Mouse (Mus musculus): ENCODE results near the gene Jag1. TPM values are rescaled to one million over a fixed set of nuclear protein-coding genes. Genes with fewer than 3 reads are reported as not detected.

The Jag1 gene
- 16.3 and 17.7 TPM in 2 replicates for polyA plus RNA-seq (2015; fragmentation: Nextera tagmentation; extraction: Ambion mirVana)

DNA sequence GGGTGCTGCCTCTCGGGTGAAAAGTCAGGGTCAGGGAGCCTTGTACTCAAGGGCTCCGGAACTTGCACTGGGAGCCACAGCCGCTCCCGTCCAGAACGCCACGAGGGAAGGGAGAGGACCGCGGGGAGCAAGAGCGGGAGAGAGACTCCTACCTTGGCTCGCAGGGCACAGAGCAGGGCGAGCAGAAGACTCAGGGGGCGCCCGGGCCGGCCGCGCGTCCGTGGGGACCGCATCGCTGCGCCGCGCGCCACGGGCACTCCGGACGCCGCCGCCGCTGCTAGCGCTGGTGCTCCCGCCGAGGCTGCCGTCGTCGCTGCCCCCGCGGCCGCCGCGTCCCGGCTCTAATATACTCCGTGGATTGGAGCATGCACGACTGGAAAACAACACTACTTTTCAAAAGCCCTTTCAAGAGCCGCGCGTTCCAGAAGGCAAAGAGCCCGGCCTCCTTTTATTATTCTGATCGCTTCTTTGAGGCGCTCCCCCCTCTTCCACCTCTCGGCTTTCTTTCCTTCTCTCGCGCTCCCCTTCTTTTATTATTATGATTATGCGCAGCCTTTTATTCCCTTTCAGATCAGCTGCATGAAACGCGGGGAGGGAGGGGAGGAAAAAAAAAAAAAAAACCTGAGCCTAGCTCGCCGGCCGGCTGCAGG lies at the start of gene Jag1:
Gene Jag1 (minus strand): TSS at position 620 of the 650 bp plus-strand sequence.
- ATAC-seq (ENCODE audit: low FRiP score): peak; percentile 10
- Histone ChIP-seq H3K4me1 (replicated peaks) (peaks cover 57% of the 10 kb centered on the region), H3K9me3 (no peaks in the 10 kb centered on the region)

DNA sequence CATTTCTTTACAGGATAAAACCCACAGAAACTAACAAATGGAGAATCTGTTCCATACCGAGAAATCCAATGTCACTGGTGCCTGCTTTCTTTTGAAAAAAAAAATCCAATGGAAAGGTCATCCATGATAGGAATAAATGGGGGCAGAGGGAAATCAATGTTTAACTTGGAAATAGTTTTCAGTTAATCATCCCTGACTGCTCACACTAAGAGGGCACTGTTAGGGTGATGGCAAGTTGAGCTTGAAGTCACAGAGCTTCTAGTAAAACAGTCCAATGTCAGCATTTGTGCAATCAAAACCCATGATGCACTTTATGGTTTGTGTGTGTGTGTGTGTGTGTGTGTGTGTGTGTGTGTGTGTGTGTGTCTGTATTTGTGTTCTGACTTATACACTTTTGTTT lies 39.6 kb upstream of the Jag1 start:
- H3K27me3 ChIP-seq: no peaks in the 10 kb centered on the region
- H3K36me3 ChIP-seq: no peaks in the 10 kb centered on the region
- H3K4me1 ChIP-seq (replicated peaks): no peaks in the 10 kb centered on the region
- no peak overlapping the region for H3K9ac ChIP-seq
- WGBS: 70% methylated on average over 1 of the region's 1 CpGs
- H3K27ac ChIP-seq: no peak overlapping the region
- ATAC-seq (ENCODE audit: low FRiP score): no peak
- H3K4me2 ChIP-seq: no peak overlapping the region
- H3K4me3 ChIP-seq: no peak overlapping the region
- no peaks in the 10 kb centered on the region for H3K9me3 ChIP-seq

More for the DNA sequence above, at the start of gene Jag1:
- Histone ChIP-seq H3K4me2 (peak within 1 kb of the TSS; percentile 95), H3K4me3 (peak within 1 kb of the TSS; percentile 69), H3K27me3 (peaks cover 23% of the 10 kb centered on the region), H3K27ac (peak within 1 kb of the TSS; percentile 88), H3K36me3 (no peaks in the 10 kb centered on the region), H3K9ac (peak within 1 kb of the TSS; percentile 86)
- WGBS: under 1% methylated on average over 55 of the region's 59 CpGs

DNA sequence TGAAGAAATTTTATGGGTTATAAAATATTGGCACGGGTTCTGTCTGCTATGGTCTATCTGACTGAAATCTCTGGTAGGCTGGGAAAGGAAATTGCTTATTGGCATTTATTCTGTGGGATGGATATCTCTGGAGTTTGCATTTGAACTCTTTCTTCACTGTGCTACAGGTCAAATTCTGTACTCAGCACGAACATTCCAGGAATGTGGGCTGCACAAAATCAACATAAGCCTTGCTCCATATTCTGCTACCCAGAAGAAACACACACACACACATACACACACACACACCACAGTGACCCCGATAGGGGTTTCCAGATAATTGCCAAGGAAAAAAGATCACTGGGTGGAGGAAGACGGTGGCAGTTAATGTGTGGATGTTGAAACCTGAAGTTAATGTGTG lies 37.4 kb upstream of the Jag1 start:
- no peak overlapping the region for H3K9ac ChIP-seq
- no peak for ATAC-seq (ENCODE audit: low FRiP score)
- 52% methylated on average over 4 of the region's 4 CpGs for WGBS
- no peaks in the 10 kb centered on the region for H3K9me3 ChIP-seq
- H3K4me2 ChIP-seq: no peak overlapping the region
- H3K4me1 ChIP-seq (replicated peaks): no peaks in the 10 kb centered on the region
- no peaks in the 10 kb centered on the region for H3K27me3 ChIP-seq
- H3K4me3 ChIP-seq: no peak overlapping the region
- 0 out of 2 replicates have a peak overlapping the region, but pooled peaks have one; percentile 30 for H3K27ac ChIP-seq
- H3K36me3 ChIP-seq: no peaks in the 10 kb centered on the region

DNA sequence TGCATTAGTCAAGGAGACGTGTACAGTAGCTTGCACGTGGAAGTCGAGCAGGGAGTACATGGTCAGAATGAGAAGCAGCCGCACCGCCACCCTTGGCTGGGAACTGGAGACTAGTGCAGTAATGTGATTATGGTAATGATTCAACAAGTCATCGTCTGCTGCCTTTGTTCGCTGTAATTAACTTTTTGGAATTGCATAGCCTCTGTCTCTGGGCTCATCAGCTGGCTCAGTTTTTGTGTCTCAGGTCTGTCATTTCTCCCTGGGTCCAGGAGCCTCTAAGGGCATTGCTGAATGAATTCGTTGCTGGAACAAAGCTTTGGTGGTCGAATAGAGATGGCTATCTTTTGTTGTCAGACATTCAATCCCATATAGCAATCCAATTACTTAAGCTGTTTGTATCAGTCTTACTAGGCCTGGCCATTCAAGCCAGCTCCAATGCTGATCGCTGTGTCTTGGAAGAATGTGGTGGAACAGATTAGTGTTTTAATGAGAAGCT lies 36.8 kb upstream of the Jag1 start:
- no peaks in the 10 kb centered on the region for H3K9me3 ChIP-seq
- no peak overlapping the region for H3K4me3 ChIP-seq
- H3K4me2 ChIP-seq: no peak overlapping the region
- H3K36me3 ChIP-seq: no peaks in the 10 kb centered on the region
- ATAC-seq (ENCODE audit: low FRiP score): peak; percentile 96
- H3K27ac ChIP-seq: peak overlapping the region; percentile 30; the same call in 1 of the 2 replicates
- H3K9ac ChIP-seq: no peak overlapping the region
- WGBS: 16% methylated on average over 10 of the region's 10 CpGs
- no peaks in the 10 kb centered on the region for H3K4me1 ChIP-seq (replicated peaks)
- H3K27me3 ChIP-seq: no peaks in the 10 kb centered on the region

DNA sequence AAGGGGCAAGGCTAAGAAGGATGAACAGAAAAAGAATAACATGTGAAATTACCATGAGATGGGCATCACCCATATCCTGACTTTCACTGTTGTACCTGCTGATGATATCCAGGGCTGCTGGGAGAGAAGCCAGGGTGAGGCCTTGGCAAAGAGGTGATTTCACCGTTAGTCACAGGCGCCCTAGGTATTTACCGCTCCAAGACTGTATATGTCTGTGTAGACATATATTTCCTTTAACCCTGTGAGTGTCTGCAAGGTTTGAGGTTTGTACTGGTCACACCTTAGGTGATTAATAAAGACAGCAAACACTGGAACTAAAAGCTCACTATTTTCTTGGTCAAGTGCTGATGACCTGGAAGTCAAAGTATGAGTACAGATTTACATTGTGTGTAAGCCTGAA lies 34.5 kb upstream of the Jag1 start:
- Histone ChIP-seq H3K27ac (no peak overlapping the region), H3K9ac (no peak overlapping the region), H3K4me3 (no peak overlapping the region), H3K9me3 (no peaks in the 10 kb centered on the region), H3K4me2 (no peak overlapping the region), H3K4me1 (replicated peaks) (no peaks in the 10 kb centered on the region), H3K36me3 (no peaks in the 10 kb centered on the region), H3K27me3 (no peaks in the 10 kb centered on the region)
- 97% methylated on average over 3 of the region's 3 CpGs for WGBS
- ATAC-seq (ENCODE audit: low FRiP score): no peak

DNA sequence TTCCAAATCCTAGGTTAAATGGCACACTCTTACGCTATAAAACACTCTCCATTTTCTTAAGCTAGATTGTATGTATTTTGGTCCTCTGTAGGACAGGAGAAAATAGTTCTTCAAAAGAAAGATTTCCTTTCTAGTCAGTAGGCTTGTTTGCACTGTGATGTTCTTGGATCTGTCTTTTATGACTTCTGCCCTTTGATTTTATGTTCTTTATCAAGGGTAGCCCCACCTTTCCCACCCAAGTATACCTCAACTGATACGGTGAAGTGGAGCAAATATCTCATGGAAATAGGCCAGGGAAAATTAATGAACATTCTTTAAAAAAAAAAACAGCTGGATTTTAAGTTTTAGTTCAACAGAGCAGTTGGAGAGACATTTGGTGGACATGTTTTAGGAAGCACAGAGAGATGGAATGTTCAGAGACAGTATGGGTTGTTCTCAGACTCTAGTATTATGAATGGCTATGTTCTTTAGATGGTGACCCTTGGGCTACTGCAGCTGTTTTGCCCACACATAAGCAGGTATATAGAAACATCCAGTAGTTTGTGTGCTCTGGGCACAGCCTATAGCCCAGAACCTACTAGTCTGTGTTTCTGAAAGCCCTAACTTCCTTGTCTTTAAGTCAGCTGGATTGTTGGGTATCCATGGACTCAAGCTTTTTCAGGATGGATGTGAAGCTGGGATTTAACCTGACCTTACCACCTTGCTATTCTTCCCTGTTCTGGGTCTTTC lies 30.7 kb upstream of the Jag1 start:
- no peak for ATAC-seq (ENCODE audit: low FRiP score)
- H3K4me2 ChIP-seq: no peak overlapping the region
- H3K27ac ChIP-seq: no peak overlapping the region
- 93% methylated on average over 2 of the region's 2 CpGs for WGBS
- H3K9ac ChIP-seq: no peak overlapping the region
- no peaks in the 10 kb centered on the region for H3K36me3 ChIP-seq
- no peaks in the 10 kb centered on the region for H3K4me1 ChIP-seq (replicated peaks)
- H3K9me3 ChIP-seq: no peaks in the 10 kb centered on the region
- no peak overlapping the region for H3K4me3 ChIP-seq
- no peaks in the 10 kb centered on the region for H3K27me3 ChIP-seq

DNA sequence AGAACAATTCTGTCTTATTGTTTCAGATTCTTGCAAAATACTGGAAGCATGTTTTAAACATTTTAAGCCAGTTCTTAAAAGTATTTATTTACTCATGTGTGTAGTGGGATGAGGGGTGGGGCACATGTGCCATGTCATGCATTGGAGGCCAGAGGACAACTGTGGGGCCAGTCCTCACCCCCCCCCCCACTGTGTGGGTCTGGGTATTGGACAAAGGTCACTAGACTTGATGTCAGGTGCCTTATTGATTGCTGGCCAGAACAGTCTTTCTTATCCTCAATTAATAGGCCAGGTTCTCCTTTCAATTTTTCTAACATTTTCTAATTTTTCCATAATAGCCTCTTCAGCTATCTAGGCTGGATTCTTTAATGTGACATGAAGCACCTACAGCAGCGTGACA lies 21.6 kb upstream of the Jag1 start:
- Histone ChIP-seq H3K27ac (no peak overlapping the region), H3K27me3 (no peaks in the 10 kb centered on the region), H3K36me3 (no peaks in the 10 kb centered on the region), H3K9me3 (no peaks in the 10 kb centered on the region), H3K4me3 (no peak overlapping the region), H3K4me2 (no peak overlapping the region), H3K9ac (no peak overlapping the region), H3K4me1 (replicated peaks) (no peaks in the 10 kb centered on the region)
- ATAC-seq (ENCODE audit: low FRiP score): no peak
- WGBS: 81% methylated on average over 1 of the region's 1 CpGs

DNA sequence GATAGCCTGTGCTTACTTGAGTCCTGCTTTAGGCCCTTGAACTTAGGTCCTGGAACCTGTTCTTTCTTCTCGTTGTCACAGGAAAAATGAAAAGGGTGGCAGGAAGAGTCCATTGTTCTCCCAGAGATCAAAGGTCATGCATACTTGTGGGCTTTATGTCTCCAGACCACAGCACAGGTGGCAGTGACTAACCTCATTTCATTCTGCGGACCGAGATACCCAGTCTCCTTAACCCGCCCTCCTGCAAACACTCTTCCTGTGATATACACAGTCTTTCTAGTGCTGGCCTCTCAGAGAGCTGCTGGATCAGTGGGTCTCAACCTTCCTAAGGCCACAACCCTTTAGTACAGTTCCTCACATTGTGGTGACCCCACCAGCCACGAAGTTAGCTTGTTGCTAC lies 17.6 kb upstream of the Jag1 start:
- H3K27me3 ChIP-seq: no peaks in the 10 kb centered on the region
- no peak overlapping the region for H3K4me2 ChIP-seq
- no peak overlapping the region for H3K4me3 ChIP-seq
- no peak for ATAC-seq (ENCODE audit: low FRiP score)
- WGBS: 85% methylated on average over 5 of the region's 5 CpGs
- no peaks in the 10 kb centered on the region for H3K36me3 ChIP-seq
- H3K9ac ChIP-seq: no peak overlapping the region
- no peak overlapping the region for H3K27ac ChIP-seq
- no peaks in the 10 kb centered on the region for H3K9me3 ChIP-seq
- no peaks in the 10 kb centered on the region for H3K4me1 ChIP-seq (replicated peaks)

DNA sequence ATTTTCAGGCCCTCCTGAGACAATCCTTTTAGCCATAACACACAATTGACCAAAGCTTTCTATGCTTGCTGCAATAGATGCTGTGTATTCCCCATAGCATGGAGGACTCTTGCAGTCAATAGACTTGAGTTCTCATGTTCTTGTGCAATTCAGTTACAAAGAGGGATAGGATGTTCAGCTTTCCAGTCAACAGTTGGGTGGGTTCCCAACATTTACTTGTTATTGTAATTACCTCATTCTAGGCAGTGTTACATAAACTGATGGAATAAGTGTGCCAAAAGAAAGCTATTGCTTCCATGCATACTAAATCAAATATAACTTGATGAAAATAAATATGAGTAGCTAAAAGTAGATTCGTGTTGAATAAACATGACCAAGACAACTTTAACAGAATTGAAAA lies 8.4 kb upstream of the Jag1 start:
- Histone ChIP-seq H3K36me3 (no peaks in the 10 kb centered on the region), H3K9ac (no peak overlapping the region), H3K27ac (no peak overlapping the region), H3K27me3 (peaks cover 10% of the 10 kb centered on the region; the same call in 1 of the 2 replicates), H3K4me3 (no peak overlapping the region), H3K4me1 (replicated peaks) (no peaks in the 10 kb centered on the region), H3K9me3 (peaks cover 9% of the 10 kb centered on the region; the same call in 1 of the 2 replicates), H3K4me2 (no peak overlapping the region)
- WGBS: 88% methylated on average over 1 of the region's 1 CpGs
- ATAC-seq (ENCODE audit: low FRiP score): no peak

DNA sequence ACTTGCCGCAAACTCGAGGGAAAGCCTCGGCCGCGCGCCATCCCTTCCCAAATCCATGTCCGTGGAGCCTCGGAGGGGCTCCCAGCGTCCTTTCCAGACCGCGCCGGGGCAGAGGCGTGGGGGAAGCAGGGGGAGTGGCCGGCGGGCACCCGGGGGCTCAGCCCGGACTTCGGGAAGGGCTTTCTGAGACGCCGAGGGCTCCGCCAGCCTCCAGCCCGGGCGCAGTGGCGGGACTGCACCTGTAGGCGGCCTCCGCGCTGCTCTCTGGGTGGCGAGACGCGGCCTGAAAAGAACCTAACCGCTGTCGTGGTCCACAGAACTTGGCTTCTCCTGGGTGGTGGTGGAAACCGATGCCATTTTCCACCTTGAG lies 862 bp upstream of the Jag1 start:
- Histone ChIP-seq H3K9me3 (no peaks in the 10 kb centered on the region), H3K4me3 (peak overlapping the region; percentile 69), H3K27ac (peak overlapping the region; percentile 88), H3K36me3 (no peaks in the 10 kb centered on the region), H3K4me1 (replicated peaks) (peaks cover 45% of the 10 kb centered on the region), H3K9ac (peak overlapping the region; percentile 86), H3K4me2 (peak overlapping the region; percentile 95), H3K27me3 (peaks cover 26% of the 10 kb centered on the region)
- WGBS: under 1% methylated on average over 33 of the region's 33 CpGs
- peak; percentile 59 for ATAC-seq (ENCODE audit: low FRiP score)

DNA sequence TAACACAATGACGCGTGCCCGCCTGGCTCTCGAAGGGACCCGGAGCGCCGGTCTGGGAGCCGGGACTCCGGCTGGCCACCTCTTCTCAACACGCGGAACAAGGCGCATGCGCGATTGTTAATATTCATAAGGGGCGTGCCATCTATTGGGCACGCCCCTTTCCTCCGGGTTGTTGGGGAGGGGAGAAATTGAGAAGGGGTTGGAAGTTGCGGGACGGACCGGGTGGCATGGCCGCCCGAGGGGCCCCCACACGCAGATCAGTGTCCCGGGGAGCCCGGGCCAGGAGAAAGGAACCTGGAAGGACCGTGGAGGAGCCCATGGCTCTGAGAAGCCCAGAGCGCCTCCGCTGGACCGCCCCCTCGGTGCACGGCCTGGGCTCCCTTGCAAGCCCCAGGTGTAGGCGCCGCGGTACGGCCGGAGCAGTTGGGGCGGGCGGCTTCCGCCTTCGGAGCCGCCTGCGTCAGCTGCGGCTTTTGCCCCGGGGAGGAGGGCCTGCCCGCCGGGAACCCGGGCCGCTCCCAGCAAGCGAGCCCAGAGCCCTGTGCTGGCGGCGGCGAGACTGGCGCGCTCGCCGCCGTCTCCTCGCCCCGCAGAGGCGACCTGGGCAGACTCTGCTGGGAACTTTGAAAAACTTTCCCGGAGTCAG lies 354 bp upstream of the Jag1 start:
- peaks cover 26% of the 10 kb centered on the region for H3K27me3 ChIP-seq
- H3K9ac ChIP-seq: peak overlapping the region; percentile 86
- H3K4me2 ChIP-seq: peak overlapping the region; percentile 95
- H3K4me3 ChIP-seq: peak overlapping the region; percentile 69
- H3K27ac ChIP-seq: peak overlapping the region; percentile 88
- no peaks in the 10 kb centered on the region for H3K9me3 ChIP-seq
- ATAC-seq (ENCODE audit: low FRiP score): peak; percentile 76
- no peaks in the 10 kb centered on the region for H3K36me3 ChIP-seq
- peaks cover 50% of the 10 kb centered on the region for H3K4me1 ChIP-seq (replicated peaks)
- under 1% methylated on average over 57 of the region's 61 CpGs for WGBS

DNA sequence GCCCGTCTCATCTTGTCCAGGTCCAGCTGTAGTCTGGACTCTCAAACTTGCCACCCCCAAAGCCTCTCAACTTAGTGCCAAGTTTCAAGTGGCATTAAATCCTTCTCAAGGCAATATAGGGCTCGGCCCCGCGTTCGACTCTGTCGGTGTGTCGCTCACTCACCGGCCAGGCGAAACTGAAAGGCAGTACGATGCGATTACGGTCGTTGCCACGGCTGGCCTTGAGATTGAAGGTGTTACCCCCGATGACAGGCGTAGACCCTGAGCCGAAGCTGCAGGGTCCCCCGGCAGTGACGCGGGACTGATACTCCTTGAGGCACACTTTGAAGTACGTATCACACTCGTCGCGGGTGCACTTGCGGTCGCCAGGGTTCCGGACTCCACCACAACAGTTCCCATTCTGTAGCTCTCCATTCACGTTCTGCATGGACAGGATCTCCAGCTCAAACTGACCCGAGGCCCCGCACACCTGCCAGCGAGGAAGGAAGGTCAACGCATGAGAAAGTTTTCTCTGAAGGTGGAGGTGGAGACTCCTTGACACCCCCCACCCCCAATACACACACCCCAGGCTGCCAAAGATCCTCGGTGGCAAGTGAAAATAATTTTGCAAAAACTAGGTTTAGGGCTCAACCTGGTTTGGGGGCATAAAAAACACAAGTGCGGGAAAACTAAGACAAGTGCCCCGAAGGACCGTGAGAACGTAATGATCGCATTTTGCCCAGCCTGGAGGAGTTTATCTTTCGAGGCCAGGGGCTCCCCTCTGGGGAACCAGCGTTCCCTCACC lies 1.0 kb downstream of the Jag1 start:
- H3K36me3 ChIP-seq: no peaks in the 10 kb centered on the region
- peak overlapping the region; percentile 84 for H3K27ac ChIP-seq
- H3K9me3 ChIP-seq: no peaks in the 10 kb centered on the region
- H3K27me3 ChIP-seq: peaks cover 18% of the 10 kb centered on the region
- H3K4me2 ChIP-seq: peak overlapping the region; percentile 95
- under 1% methylated on average over 40 of the region's 40 CpGs for WGBS
- no peak for ATAC-seq (ENCODE audit: low FRiP score)
- H3K4me1 ChIP-seq (replicated peaks): peaks cover 63% of the 10 kb centered on the region
- peak overlapping the region; percentile 69 for H3K4me3 ChIP-seq
- peak overlapping the region; percentile 86 for H3K9ac ChIP-seq
